Mouse (Mus musculus) c-Kit-positive CD71-negative TER-119-negative erythroid progenitor cells, embryonic 14.5 days (primary cell): Measurements from ENCODE around the gene Ccdc171.
A peak's percentile ranks its signal among the peaks of the same experiment; 100 is the strongest.

Experiments
- DNase-seq: peaks from one replicate; pipeline ENCODE4 v3.0.0-alpha.2; 2013; ENCODE audit warnings: low read depth

The Ccdc171 gene

GRCm38 (mm10) chr4:83794930-83795459 lies 269.6 kb downstream of the Ccdc171 start:
- DNase-seq = no peak

DNA sequence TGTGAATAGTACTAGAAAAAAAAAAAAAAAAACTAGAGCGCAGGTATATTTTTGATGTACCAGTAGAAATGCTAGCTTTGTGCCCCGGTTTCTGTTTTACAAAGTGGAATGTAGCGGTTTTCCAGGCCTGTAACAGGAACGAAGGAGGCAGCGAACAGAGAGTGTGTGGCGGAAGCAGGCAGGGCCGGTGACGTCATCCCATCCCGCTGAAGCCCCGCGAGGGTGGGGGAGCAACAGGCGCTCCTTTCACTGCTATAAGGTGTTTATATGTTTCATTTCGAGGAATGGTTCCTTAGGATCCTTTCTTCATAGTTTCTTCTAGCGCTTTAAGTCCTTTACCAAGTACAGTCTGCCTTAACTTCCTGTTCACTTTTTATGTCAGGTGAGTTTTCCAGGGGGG lies 272.6 kb downstream of the Ccdc171 start:
- no peak for DNase-seq

- DNase-seq = no peak
Observed at GRCm38 (mm10) chr4:83798674-83799430, 273.5 kb downstream of the Ccdc171 start.

GRCm38 (mm10) chr4:83800402-83800801 lies 275.1 kb downstream of the Ccdc171 start:
- DNase-seq = no peak

DNA sequence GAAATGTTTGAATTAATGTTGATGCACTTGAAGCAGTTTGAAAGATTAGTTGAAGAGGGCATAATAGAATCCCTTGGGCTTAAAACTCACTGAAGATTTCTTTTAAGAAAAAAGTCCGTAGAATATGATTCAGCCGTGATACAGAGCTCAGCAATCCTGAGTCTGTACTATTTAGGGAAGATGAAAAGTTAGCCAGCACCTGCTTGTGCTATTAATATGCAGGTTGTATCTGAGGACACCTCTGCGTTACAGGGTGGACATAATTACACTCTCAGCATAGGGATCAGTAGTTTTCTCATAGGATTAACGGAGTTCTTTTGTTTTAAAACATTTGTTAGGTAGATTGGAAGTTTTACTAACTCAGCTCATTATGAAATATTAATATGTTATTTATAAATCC lies 291.6 kb downstream of the Ccdc171 start:
- no peak for DNase-seq

DNA sequence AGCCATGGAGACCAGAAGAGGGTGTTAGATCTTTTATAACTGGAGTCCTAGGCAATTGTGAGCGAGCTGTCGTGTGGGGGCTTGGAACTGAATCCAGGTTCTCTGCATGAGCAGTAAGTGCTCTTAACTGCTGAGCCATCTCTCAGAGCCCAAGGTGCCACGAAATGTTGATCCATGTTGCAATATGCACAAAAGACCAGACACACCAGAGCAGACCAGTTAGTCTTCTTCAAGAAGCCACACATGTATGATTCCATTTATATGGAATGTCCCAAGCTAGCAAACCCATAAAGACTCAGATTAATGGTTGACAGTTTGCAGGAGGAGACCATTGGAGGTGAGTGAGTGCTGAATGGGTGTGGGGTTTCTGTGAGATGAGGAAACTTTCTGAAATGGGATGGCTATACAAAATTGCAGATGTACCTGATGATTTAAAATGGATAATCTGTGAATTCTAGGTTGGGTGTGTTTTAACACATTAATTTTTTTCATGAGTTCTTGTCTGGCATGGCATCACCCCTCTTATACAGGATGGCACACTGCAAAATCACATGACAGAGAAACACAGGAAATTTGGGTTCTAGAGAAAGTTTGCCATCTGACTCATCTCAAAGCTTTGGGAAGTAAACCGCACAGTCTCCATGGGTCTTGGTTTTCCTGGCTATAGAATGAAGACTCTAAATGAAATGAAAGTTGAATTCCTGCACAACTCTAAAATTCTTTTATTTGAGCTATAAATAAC lies 304.5 kb downstream of the Ccdc171 start:
- no peak for DNase-seq

- no peak for DNase-seq
Observed at GRCm38 (mm10) chr4:83830891-83831880, 305.8 kb downstream of the Ccdc171 start.

GRCm38 (mm10) chr4:83839077-83839476 lies 313.7 kb downstream of the Ccdc171 start:
- no peak for DNase-seq

GRCm38 (mm10) chr4:83846304-83846703 lies 321.0 kb downstream of the Ccdc171 start:
- DNase-seq = no peak

- no peak for DNase-seq
Observed at GRCm38 (mm10) chr4:83853885-83854284, 328.5 kb downstream of the Ccdc171 start.

GRCm38 (mm10) chr4:83861706-83862105 lies 336.4 kb downstream of the Ccdc171 start:
- no peak for DNase-seq

DNA sequence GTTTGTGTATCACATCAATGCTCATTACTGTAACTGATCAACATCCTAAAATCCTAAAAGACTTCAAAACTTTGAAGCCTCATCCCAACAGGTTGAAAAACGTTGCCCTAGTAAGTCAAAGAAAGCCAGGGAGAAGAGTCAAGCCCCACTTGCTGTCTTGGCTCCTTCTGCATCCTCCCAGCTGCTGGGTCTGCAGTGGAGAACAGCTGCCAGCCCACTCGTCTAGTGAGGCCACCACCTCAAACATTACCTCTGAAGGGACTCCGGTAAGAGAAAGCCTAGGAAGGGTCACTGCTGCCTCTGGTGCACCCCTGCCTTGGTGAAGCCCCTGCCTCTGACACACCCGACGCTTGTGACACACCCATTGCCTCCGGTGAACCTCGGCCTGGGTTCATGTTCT lies 336.9 kb downstream of the Ccdc171 start:
- DNase-seq = no peak

GRCm38 (mm10) chr4:83876600-83876999 lies 351.3 kb downstream of the Ccdc171 start:
- DNase-seq = no peak

DNA sequence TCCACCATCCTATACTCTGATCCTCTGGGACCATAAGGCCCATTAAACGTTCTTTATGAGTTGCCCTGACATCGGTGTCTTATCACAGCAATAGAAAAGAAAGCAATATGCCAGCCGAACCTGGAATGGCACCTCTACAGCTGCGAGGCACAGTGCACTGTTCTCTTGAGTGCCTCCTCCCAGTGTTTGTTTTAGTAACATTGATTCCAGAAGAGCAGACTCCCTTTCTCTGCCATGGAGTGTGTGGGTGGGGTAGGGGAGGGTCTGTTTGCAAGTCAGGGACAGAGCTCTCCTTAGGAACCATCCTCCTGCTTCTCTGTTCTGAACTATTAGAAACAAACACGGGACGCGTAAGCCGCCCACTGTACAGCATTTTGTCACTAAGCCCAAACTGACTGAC lies 352.9 kb downstream of the Ccdc171 start:
- DNase-seq = no peak

GRCm38 (mm10) chr4:83888459-83889054 lies 363.2 kb downstream of the Ccdc171 start:
- peak; percentile 2 for DNase-seq

- no peak for DNase-seq
Observed at GRCm38 (mm10) chr4:83902081-83902645, 376.8 kb downstream of the Ccdc171 start.
